Mouse (Mus musculus): Measurements from ENCODE around the gene Adam15.

Adam15 gene

DNA sequence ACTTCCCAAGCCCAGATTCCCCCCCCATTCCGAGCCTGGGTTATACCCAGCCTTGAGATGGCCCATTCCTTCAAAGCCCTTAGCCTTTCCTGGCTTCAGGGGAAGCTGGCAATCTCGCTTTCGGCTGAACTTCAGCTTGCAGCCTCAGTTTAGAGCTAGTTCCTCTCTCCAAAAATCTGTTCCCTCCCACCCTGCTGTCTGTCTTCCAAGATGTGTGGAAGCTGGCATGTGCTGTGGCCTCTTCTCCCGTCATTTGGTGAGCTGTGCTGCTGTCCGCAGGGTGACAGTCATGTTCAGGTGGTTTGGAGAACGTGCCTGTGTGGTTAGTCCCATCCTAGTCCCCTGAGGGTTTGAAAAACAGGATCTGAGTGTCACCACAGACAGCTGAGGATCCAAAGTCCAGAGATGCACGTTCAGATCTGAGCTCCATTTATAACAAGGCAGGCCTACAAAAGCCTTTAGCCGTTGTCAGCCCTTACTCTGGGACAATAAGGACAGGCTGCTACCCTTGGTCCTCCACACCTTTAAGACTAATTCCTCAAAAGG is 54.0 kb downstream of the Adam15 start:
- no peak for DNase-seq

DNA sequence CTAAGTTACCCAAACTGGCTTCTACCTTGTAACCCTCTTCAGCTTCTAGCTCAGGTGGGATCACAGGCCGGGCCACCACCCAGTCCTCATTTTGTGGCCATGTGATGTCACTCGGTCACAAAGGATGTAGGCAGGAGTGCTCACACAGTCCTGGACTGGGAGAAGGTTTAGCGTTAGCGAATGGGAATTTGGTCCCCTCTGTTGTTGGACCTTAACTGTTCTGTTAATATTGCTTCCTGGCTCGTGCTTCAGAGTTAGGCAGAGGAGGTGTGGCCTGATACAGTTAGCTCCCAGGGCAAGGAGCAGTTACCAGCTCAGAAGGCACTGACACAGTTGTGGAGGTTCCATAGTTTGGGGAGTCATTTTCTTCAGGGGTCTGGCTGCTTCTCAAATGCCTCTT is 55.6 kb downstream of the Adam15 start:
- no peak for DNase-seq

DNA sequence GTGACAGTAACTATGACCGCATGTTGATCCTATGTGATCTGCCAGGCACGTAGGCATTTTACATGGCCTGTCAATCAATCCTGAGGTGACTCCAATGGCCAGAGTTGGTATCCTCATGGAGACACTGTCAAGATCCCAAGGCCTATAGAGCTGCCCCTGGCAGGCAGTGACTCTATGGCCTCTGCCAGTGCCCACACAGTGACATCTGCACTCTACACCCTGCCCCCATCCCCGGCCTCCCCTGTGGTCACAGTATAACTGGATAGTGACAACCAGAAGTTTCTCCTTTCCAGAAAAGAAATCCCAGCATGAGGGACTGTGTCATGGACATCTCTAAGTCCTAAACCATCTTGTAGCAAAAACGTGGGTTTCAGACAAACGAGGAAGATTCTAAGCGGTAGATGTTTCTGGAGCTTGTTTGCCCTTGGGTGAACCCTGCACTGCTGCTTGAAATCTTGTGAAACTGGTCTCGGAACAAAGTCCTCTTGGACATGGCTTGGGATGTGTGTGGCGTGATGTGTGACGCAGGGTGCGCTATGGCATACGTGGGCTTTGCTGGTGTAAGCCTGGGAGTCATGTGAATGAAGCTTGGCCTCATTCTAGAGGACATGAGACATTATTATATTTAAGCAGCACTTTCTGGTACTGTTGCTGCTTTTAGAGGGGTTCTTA is 56.4 kb downstream of the Adam15 start:
- DNase-seq, result no peak

DNA sequence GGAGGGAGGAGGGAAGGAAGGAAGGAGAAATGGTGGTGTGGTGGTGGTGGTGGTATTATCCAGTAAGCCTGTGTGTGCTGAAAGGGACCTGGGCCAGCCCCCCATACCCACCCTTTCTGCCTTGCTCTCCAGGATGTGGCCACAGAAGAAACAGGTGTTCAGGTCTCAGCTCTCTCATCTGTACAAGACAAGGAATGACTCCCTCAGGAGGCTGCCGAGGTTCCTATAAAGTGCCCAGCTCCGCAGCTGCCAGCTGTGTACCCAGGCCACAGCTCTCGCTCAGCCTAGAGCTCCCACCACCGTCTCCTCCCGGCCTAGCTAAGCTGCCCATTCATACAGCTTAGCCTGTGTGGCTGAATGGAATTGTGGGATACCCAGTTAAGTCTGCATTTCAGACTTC is 57.5 kb downstream of the Adam15 start:
- no peak for DNase-seq

DNA sequence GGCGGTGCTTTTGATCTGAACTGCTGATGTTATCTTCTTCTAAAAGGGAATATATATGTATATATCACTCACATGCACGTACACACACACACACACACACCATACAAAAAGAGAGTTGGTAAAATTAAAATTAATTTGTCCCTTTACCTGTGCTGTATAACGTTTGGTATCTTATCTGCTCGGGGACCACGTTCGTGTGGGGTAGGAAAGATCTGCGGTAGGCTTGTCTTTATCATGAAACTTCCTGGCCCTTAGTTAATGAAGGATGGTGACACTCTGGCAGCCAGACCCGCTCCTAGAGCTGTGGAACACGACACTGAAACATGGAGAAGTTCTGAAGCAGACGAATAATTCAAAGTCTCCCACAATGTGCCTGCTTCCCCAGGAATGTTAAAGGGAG is 57.9 kb downstream of the Adam15 start:
- no peak for DNase-seq

All from retina, postnatal 1 day (tissue).